Mouse (Mus musculus) small intestine, adult 2 months (tissue): ENCODE data around the gene Ptch1.

Experiments
- CTCF ChIP-seq: fragments of 200-500 bp; IDR thresholded peaks from 2 replicates; pipeline ENCODE4 v1.5.1; 2012; ENCODE audit warnings: low read depth, mild to moderate bottlenecking, control low read depth, inconsistent platforms, low read length, moderate library complexity, mixed read lengths; ENCODE audit not compliant: insufficient replicate concordance, insufficient read length; ENCODE audit errors: extremely low read depth
- POLR2A ChIP-seq: fragments of 200-500 bp; IDR thresholded peaks from 2 replicates; pipeline ENCODE4 v1.6.1; 2012; ENCODE audit warnings: low read depth, mild to moderate bottlenecking, control low read depth, inconsistent platforms, low read length, moderate library complexity

DNA sequence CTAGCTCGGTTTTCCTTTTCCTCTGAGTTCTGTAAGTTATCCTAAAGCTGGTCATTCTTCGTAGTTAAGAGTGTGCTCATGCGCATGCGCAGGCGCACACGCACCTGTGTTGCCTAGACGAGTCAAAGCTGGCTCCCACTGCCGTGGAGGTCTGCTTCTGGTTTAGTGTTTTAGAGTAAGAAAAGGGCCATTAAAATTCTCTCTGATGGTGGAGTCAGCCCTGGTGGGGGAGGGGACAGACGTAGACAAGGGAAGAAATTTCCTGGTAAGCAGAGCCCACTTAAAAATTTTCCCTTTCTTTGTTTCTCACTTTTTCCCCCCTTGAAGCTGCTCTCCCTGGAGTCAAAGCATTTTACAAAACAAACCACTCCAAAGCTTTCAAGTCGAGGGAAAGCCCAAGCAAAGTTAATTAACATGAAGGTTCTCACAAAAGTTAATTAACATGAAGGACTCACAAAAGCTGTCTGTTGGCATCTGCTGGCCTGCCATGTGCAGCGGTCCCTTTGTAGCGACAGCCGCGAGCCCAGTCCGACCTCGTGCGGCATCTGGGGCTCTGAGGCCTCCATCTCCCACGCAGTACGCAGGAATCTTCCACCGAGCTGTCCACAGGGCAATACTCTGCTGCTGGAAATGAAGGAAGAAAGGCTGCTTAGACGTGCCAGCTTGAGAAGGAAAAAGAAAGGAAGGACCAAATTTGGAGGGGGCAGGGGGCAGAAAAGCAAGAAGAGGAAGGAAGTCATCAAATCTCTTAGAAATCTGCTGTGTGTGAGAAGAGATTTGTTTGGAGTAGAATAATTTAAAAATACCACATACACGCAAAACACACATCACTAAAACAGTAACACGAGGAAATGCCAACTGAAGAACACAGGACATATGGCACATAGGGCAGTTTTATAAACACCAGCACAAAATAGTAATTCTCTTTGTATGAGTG lies 76.5 kb downstream of the Ptch1 start, which contains the start of gene Fancc:
- TF ChIP-seq POLR2A = no peak
- TF ChIP-seq CTCF = no peak
